Mouse (Mus musculus) testis, adult 2 months (tissue): Measurements from ENCODE around the gene Vil1. TPM values are rescaled to one million over a fixed set of nuclear protein-coding genes. Genes with fewer than 3 reads are reported as not detected.
"Not testable (repeated sequence)": the region's sequence is repeated elsewhere in the genome, so short reads cannot be mapped to it uniquely, and the experiment has no call there.

Source experiments
- H3K27ac ChIP-seq: fragments of 200-500 bp; 2 replicates; pipeline ENCODE4 v1.5.1; 2012; ENCODE audit warnings: low read depth, low read length; ENCODE audit not compliant: control insufficient read depth, insufficient read depth
- H3K27me3 ChIP-seq: fragments of 200-500 bp; 2 replicates; pipeline ENCODE4 v1.6.1; 2012; ENCODE audit warnings: mild to moderate bottlenecking, low read length, moderate library complexity; ENCODE audit not compliant: control insufficient read depth, insufficient read depth
- H3K36me3 ChIP-seq: fragments of 200-500 bp; 2 replicates; pipeline ENCODE4 v1.6.1; 2012; ENCODE audit warnings: mild to moderate bottlenecking, low read length; ENCODE audit not compliant: control insufficient read depth, insufficient read depth
- H3K4me1 ChIP-seq: fragments of 200-500 bp; 2 replicates; pipeline ENCODE4 v1.6.1; 2012; ENCODE audit warnings: low read length; ENCODE audit not compliant: control insufficient read depth, insufficient read depth
- H3K4me3 ChIP-seq: fragments of 200-500 bp; 2 replicates; pipeline ENCODE4 v1.5.1; 2012; ENCODE audit warnings: low read depth, mild to moderate bottlenecking, low read length, moderate library complexity, mixed read lengths; ENCODE audit not compliant: control insufficient read depth
- CTCF ChIP-seq: fragments of 200-500 bp; IDR thresholded peaks from 2 replicates; pipeline ENCODE4 v1.5.1; 2012; ENCODE audit warnings: low read depth, mild to moderate bottlenecking, inconsistent platforms, low read length, moderate library complexity; ENCODE audit not compliant: control insufficient read depth, insufficient read depth, insufficient replicate concordance
- POLR2A ChIP-seq: fragments of 200-500 bp; IDR thresholded peaks from 2 replicates; pipeline ENCODE4 v1.6.1; 2012; ENCODE audit warnings: low read depth, mild to moderate bottlenecking, inconsistent platforms, low read length, moderate library complexity; ENCODE audit not compliant: control insufficient read depth
- polyA plus RNA-seq: library from polyadenylated mRNA; depleted of rRNA; stranded (reverse); fragments of >200 nt; gene quantifications from 2 replicates; pipeline ENCODE4 v1.2.3, GENCODE M21; 2012

Gene Vil1
- polyA plus RNA-seq, 1 experiment, result 0.09 TPM

DNA sequence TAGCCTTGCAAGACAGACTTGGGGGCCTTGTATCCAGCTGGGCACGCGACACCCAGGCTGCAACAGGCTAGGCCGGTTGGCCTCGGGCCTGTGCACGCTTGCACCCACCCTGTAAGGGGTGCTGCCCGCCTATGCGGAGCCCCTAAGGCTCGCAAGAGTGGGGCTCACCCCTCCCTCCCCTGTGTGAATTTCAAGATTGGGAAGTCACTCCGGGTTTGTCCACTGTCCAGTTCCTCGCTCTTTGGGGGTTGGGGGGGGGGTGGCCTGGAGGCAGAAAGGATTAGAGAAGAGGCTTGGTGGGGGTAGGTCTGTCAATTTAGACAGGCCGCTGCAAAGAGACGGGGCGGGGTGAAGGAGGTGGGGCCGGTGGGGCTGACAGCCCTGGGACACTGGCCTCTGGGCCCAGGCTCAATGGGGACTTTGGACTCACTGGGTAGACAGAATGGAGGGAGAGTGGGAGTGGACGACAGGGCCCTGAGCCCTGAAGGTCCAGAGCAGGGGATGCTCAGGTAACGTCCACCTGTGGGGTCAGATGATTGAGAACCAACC lies 16.7 kb upstream of the Vil1 start:
- no peak for TF ChIP-seq POLR2A
- Histone ChIP-seq H3K27ac (peak overlapping the region; percentile 50), H3K27me3 (no peaks in the 10 kb centered on the region), H3K36me3 (no peaks in the 10 kb centered on the region), H3K4me1 (peaks cover 29% of the 10 kb centered on the region), H3K4me3 (peak overlapping the region; percentile 89)

DNA sequence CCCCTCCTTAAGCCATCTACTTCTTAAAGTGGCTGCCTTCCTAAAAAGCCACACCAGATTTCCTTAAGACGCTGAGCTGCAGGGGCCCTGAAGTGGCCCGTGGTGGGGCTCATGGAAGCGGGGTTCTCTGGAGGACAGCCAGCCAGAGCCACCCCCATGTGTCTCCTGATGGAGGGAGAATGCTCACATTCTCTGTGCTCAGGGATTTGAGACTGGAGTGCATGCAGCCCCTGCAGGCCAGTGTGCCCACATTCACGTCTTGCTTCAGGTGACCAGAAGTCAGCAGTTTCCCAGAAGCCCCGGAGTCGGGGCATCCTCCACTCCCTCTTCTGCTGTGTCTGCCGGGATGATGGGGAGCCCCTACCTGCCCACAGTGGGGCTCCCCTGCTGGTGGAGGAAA lies 16.2 kb upstream of the Vil1 start:
- Histone ChIP-seq H3K27ac (peak overlapping the region; percentile 26; the same call in 1 of the 2 replicates), H3K27me3 (no peaks in the 10 kb centered on the region), H3K4me1 (peaks cover 27% of the 10 kb centered on the region), H3K4me3 (no peak overlapping the region; the same call in 1 of the 2 replicates), H3K36me3 (no peaks in the 10 kb centered on the region)
- no peak for TF ChIP-seq CTCF
- TF ChIP-seq POLR2A, result no peak

DNA sequence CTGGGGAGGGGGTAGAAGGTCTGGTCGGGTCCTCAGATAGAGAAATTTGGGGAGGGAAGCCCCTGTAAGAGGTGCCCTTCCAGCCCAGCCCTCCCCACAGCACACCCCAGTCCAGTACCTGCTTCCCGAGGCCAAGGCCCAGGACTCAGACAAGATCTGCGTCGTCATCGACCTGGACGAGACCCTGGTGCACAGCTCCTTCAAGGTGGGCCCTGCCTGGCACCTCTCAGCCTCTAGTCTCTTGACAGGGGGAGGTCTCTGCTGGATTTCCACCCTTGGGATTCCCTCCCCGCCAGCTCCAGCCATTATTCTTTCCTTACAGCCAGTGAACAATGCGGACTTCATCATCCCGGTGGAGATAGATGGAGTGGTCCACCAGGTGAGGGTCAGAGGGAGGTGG lies 15.5 kb upstream of the Vil1 start:
- Histone ChIP-seq H3K27ac (no peak overlapping the region), H3K4me1 (peaks cover 24% of the 10 kb centered on the region), H3K4me3 (no peak overlapping the region), H3K36me3 (no peaks in the 10 kb centered on the region), H3K27me3 (no peaks in the 10 kb centered on the region)
- TF ChIP-seq CTCF, result no peak
- TF ChIP-seq POLR2A, result no peak

GRCm38 (mm10) chr1:74394311-74394710 lies 14.9 kb upstream of the Vil1 start:
- H3K27me3 ChIP-seq, result no peaks in the 10 kb centered on the region
- H3K4me3 ChIP-seq, result no peak overlapping the region
- H3K4me1 ChIP-seq, result peaks cover 21% of the 10 kb centered on the region
- no peaks in the 10 kb centered on the region for H3K36me3 ChIP-seq
- no peak overlapping the region for H3K27ac ChIP-seq
- TF ChIP-seq POLR2A (no peak), CTCF (no peak)

GRCm38 (mm10) chr1:74394858-74395257 lies 14.3 kb upstream of the Vil1 start:
- H3K27ac ChIP-seq, result no peak overlapping the region
- H3K4me3 ChIP-seq, result no peak overlapping the region
- no peaks in the 10 kb centered on the region for H3K36me3 ChIP-seq
- no peaks in the 10 kb centered on the region for H3K27me3 ChIP-seq
- no peak for TF ChIP-seq CTCF
- no peak for TF ChIP-seq POLR2A
- peaks cover 15% of the 10 kb centered on the region for H3K4me1 ChIP-seq

DNA sequence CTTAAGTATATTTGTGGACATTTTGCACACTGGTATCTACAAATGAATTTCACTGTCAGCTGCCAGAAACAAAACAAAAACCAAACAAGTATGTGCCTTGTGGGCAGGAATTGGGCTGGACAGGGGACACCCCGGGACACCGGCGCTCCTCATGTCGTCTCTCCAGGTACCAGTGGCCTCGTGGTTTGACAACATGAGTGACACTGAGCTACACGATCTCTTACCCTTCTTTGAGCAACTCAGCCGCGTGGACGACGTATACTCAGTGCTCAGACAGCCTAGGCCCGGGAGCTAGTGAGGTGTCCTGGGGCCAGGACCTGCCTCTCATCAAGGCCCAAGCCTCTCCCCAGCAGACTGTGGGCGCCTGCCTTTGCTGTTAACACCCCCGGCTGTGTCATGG lies 13.9 kb upstream of the Vil1 start:
- no peak for TF ChIP-seq CTCF
- no peak for TF ChIP-seq POLR2A
- Histone ChIP-seq H3K27me3 (no peaks in the 10 kb centered on the region), H3K27ac (no peak overlapping the region), H3K36me3 (no peaks in the 10 kb centered on the region), H3K4me1 (peaks cover 12% of the 10 kb centered on the region), H3K4me3 (no peak overlapping the region)

GRCm38 (mm10) chr1:74396456-74397222 lies 12.5 kb upstream of the Vil1 start:
- Histone ChIP-seq H3K27ac (peak overlapping the region; percentile 71), H3K4me1 (peaks cover 11% of the 10 kb centered on the region)

More at GRCm38 (mm10) chr1:74396456-74397222, 12.5 kb upstream of the Vil1 start:
- H3K36me3 ChIP-seq, H3K27me3 ChIP-seq: not testable (repeated sequence)
- peak overlapping the region; percentile 63 for H3K4me3 ChIP-seq
